Mouse (Mus musculus) lung, postnatal 25 days (tissue): ENCODE results near the gene Cma2.
A peak's percentile ranks its signal among the peaks of the same experiment; 100 is the strongest.
"Not testable (repeated sequence)": the region's sequence is repeated elsewhere in the genome, so short reads cannot be mapped to it uniquely, and the experiment has no call there.

Source experiments
- DNase-seq: peaks from one replicate; pipeline ENCODE4 v3.0.0; 2022; ENCODE audit warnings: low spot score

The Cma2 gene

DNA sequence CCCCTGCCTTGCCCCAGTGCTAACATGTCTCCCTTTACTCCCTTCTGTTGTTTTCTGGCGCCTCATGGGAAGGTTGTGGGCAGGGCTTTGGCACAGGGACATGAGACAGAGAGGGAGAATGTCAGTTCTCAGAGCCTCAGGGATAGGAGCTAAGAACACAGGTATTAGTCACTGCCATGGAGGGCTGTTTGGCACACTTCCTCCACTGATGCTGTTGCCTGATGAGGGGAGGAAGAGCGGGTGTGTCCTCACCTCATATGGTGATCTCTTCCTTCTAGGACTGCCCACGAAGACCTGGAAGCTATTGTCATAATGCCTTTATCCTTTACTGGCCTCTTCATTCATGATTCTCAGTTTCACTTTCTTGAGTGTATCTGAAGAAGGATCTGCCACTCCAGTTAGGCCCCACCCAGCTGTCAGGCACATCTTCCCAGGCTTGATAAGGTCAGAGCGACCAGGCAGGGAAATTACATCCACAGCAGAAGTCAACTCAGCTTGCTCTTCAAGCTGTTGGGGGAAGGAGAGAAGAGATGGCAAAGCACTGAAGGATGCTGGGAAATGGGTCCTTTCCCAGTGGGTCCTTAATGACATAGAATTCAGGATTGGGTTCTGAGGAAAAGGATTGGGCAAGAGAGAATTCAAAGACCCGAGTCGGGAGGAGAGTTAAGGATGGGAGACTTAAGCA, at the start of gene Cma2:
Gene Cma2 (plus strand): TSS at position 635 of the 685 bp plus-strand sequence.
- DNase-seq = no peak

DNA sequence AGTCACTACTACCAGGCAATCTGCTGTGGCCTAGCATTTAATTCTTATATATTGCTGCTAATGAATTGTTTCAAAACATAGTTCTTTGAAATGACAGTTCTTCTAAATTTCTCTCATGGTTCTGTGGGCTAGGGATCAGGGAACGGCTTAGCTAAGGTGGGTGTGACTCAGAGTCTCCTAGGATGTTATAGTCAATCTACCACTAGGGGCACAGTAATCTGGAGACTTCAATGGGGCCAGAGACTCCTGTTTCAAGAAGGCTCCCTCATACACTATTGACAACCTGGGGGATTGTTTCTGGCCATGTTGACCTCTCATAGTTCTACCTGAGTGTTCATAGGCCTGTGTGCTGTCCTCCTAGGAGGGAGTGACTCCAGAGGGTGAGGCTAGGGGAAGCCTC, 45.3 kb upstream of the Cma2 start:
- no peak for DNase-seq

DNA sequence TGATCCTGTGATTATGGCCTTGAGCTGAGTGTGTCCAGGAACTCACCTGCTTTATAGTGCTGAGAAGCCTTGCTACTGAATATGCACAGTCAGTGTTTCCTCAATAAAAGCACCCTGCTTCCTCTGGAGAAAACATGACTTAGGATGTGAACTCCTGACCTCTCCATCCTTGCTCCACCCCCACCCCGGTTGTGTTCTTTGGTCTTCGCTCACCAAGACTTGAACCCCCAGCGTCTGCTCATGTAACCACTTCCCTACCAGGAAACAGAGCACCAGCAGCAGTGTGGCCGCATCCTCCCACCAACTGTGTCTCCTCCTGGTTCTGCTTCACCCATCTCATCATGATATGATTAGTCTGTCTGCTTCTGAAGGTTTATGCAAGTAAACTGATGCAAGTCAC, 37.4 kb upstream of the Cma2 start:
- DNase-seq = no peak

DNA sequence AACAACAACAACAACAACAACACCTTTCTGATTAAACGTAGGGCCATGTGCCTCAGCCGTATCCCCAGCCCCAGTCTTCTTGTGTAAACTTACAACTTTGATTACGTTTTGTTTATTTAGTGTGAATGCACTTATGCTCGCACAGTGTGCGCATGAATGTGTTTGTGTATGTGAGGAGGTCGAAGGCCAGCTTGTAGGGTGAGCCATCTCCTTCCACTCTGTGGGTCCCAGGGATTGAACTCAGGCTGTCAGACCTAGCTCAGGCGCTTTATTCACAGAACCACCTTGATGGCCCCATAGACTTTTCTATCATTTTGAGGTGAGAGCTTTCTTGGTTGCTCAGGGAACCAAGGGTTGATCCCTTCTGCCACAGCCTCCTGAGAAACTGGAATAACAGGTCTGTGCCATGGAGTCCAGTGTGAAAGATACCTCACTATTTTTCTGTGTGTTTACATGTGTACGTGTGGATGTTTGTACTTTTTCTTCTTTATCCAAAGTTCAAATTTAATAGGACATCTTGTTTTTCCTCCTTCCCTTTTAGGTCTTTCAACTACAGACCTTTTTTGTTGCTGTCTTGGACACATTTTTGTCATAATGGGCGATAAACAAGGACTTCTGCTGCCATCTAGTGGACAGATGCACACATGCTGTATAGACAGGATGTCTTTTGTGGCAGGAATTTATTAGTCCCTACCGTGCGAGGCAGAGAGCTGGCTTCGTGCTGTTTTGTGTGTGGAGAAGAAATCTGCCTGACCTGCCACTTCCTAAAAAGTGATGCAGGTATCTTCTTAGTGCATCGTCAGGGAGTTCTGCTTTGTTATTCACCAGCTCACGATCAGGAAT, 32.3 kb upstream of the Cma2 start:
- DNase-seq = peak; percentile 83

DNA sequence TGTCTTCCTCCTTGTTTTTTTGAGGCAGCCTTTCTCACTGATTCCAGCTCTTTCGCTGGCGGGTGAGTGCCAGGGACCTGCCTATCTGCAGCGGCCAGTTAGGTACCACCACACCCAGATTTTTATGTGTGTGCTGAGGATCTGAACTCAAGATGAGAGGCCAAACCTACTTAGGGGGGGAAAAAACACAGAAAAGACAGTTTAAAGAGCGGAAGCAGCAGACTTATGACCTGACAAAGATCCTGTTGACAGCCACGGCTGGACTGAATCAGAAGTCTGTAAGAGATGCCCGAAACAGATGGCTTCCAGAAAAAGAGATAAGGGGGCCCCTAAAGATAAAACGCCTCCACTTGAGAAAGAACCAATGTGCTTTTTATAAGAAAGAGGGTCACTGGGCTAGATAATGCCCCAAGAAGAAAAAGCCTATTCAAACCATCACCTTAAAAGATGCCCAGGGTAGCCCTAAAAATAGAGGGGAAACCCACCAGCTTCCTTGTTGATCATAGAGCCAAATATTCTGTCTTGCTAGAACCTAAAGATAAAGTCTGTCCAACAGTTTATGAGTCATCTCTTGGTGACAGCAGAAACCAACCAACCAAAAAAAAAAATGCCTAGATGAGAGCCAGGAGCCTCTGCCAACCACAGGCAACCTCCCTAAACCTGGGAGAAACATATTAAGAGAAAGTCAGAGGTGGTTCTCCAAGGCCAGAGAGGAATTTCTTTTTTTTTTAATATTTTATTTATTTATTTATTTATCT, 28.1 kb upstream of the Cma2 start:
- DNase-seq = no peak

DNA sequence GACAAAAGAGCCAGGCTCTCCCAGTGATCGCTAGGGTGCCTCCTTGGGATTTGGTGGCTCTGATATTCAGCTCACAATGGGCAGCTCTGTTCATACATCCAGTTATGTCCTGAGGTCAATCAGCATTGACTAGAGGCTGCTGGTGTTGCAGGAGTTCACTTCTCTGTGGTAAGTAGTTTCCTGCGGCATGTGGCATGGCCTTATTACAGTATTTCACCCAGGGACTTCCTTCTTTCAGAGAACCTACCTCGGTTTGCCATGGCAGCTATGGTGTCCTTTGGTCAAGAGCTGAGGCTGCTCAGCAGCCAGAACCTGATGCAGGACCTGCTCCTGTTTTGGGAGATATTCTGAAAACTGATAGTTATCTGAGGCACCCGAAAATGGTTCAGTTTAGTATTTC, 23.9 kb upstream of the Cma2 start:
- DNase-seq = no peak

DNA sequence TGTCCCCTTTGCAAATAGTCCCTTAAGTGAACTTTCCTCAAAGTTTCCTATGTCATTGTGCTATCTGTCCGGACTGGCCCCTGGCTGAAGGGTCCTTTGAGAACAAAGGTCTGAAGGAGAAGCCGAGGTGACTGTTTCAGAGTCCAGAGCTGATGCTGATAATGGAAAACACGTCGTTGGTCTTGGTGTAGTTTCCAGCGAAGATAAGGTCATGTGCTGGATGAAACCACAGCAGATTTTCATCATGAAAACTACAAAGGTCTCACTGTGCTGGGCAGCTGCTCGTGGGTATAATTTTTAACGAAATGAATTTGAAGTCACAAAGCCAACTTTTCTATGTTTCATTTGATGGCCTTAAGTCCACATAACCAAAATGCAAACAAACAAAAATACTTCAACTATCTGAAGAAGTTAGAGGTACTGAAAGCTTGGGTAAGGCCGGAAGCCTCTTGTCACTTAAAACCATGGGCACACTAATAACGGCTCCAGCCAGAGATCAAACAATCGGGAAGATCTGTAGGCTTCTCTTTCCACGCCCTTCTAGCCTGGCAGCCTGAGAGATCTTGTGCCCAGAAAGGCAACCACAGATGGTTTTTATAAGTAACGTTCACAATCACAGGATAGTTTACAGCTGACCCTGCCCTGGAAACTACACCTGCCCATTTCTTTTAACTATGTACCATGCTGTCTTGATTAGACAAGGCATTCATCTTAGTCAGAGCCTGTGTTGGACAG, 21.4 kb upstream of the Cma2 start:
- DNase-seq = no peak

DNA sequence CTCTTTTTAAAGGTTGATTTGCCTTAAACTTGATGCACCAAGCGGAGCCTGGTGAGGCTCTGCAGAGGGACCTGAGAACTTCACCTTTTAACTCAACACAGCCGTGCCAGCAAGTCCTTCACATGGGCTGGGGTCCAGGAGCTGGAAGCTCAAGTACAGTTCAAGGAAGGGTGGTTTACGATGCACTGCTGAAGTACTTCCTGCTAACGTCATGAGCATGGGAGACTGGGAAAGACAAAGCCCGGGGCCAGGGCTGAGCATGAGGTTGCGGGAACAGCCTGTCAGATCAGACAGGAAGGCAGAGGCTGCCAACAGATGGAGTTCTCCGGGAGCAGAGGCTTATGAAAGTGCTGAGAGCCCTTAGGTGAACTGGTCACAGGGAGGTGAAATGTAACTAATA, 17.2 kb upstream of the Cma2 start:
- peak; percentile 91 for DNase-seq

DNA sequence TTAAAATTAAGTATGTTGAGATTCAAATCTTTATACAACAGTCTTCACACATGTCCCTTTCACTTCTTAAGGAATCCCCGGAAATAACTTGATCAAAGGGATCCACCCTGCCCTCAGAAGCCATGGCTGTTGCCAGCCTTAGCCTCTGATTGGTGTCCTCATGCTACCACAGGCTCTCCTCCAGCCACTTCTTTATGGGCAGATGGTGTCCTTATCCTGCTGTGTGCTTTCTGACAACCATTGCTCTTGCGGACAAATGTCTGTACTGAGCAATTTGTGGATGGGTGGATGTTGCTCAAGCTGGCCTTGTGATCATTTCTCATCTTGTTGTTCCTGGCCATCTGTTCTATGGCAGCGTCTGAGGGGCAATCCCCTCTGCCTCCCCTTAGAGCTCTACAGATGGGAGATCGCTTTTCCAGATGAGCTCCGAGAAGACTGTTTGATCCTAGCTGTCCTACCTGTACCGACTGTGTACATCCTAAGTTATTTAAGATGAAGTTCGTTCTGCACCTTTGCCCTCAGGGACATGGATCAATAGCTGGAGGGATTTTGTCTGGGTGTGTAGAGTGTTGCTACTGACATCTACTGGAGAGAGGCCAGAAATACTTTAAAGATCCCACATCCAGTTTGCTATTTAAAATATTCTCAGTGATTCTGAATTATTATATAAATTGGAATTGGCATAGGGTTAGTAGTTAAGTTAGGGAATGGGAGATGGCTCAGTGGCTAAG, 10.5 kb upstream of the Cma2 start:
- no peak for DNase-seq

DNA sequence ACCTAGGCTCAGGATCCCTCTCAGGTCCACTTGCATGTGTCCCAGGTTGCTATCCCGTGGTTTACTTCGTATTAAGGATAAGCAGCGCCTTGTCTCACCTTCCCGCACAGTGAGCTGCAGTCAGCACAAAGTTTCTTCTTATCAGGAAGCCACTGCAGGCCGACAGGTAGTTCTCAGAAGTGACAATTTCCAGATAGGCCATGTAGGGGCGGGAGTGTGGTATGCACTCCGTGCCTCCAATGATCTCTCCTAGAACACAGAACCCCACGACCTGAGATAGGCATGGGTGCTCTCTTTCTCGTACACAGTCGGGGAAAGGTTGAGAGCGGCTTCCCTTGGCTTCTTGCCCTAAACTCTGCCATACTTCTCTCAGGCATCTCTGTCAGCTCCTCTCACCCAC, 7.2 kb upstream of the Cma2 start:
- no peak for DNase-seq

DNA sequence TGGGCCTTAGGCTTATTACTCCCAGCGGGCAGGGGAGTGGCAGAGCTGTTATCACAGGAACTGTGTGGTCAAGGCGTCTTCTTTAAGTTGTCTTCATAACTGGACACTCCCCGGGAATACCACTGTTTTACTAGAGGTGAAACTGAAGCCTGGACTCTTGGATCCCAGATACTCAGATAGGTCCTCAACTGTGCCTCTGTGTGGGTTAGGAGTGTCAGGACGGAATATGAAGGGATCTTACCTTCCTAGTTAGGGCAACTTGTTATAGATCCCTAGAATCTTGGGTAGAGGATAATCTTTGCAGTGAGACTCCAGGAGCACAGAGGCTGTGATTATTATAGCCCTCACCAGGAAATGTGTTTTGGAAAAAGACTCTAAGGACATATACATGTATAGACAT, 6.2 kb upstream of the Cma2 start, which contains the start of gene Cma1:
Gene Cma1 (minus strand): TSS at position 101 of the 400 bp plus-strand sequence.
- DNase-seq = no peak

DNA sequence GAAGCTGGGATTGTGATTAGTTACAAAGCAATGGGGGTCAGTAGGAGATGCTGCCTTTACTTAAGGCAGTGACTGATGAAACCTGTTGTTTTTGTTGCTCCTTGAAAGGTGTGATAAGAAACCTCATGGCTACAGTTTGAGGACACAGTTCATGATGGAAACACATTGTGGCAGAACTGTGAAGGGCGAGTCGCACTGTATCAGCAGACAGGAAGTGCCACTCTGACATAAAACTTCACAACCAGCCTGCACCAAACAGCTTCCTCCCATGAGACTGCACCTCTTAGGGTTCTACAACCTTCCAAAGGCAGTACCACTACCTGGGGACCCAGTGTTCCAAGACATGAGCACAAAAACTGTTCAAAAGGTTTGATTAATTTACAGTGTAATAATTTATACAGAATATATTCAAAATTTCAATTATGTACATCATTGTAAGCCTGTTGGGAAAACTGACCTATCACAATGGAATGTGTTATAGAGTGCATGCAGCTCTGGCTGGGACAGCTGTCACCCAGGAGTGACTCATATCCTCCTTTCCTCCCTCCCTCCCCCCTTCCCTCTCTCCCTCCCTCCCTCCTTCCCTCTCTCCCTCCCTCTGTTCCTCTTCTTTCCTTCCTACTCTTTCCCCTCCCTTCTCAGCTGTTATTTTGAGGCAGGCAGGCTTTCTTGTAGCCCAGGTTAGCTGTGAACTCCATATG, 4.4 kb upstream of the Cma2 start:
- no peak for DNase-seq

DNA sequence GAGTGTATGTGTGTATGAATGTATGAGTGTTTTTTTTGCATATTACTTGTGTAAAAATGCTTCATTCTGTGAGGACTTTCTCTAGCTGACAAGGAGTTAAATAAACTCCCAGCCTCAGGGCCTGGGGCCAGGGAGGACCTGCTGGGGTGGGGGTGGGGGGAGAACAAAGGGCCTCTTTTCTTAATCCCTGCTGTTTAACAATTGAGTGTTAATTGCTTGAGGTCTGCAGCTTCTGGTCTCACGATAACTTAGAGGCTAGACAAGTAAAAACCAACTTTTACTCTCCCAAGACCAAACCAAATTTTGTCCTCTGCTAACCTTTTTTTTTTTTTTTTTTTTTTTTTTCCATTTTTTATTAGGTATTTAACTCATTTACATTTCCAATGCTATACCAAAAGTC, 12.5 kb downstream of the Cma2 start:
- no peak for DNase-seq

DNA sequence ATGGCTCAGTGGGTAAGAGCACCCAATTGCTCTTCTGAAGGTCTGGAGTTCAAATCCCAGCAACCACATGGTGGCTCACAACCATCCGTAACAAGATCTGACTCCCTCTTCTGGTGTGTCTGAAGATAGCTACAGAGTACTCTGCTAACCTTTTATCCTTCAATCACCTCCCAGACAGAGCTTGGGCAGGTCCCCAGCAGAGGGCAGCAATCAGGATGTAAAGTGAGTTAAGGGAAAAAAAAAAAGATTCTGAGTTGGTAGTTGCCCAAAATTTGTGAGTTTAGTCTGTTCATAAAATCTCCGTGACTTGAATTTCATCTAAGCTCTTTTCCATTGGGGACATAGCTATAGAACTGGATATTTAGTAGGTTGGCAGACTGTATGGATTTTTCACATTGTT, 13.1 kb downstream of the Cma2 start:
- not testable (repeated sequence) for DNase-seq

DNA sequence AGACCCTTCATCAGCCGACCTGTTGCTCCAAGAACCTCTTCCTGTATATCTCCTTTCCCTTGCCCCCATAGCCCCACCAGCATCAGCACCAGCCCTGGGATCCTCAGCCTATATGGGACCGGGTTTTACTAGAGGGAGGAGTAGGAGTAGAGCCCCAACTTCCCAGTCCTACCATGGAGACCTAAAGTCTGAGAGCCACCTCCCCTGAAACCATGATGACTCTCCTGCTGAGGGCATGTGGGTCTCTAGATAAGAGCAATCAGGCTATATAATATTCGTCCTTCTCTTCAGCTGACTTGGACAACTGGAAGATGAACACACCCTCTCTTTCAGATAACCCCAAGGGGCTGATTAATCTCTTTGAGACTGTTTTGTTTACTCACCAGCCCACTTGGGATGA, 36.7 kb downstream of the Cma2 start:
- DNase-seq = not testable (repeated sequence)

DNA sequence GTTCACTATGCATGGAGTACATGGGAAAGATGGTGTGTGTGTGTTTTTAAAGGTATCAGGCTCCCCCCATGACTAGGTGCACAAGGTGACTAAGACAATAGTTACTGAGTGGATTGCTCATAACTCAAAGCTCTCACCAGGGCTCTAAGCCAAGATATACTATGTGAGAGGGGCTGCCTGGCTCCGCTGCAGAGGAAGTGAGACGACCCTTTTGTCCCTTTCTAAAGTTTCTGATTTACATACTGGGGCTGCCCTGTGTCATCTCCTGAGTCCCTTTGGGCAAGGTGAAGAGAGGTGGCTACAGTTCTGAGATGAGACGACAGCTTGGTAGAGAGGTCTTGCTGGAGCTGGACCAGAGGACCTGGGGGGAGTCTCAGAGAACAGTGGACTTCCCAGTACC, 62.4 kb downstream of the Cma2 start:
- DNase-seq = no peak

DNA sequence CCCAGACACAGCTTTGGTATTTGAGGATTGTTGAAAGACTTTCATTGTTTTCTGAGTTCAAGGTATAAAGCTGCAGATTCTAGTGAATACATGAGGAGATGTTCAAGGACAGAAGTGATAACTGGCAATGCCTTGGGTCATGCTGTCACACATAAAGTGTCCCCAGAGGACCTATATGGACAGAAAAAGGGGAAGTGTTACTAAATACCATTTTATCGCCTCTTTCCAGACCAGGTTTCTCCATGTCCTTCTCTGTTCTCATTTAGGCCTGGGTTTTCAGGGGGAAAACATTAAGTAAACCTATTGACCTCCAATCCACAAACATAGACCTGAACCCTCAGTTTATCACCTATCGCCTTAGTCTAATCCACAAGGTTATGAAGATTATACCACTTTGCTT, 63.1 kb downstream of the Cma2 start:
- DNase-seq = no peak

DNA sequence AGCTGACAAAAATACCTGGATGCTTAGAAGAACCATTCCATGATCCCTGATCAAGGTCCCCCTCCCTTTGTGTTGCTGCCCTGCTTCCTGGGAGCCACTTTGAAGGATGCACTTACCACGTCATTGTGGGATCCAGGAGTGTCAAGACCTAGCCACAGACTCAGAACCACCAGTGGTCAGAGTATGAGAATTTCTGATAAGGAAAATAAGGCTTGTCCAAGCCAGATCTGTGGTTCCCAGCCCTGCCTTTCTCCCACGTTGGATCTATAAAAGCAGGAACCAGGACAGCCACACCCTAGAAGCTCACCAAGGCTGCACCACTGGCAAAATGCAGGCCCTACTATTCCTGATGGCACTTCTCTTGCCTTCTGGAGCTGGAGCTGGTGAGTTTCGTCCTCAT, 66.9 kb downstream of the Cma2 start, which contains the start of gene Mcpt1:
Gene Mcpt1 (plus strand): TSS at position 301 of the 400 bp plus-strand sequence.
- DNase-seq = not testable (repeated sequence)

DNA sequence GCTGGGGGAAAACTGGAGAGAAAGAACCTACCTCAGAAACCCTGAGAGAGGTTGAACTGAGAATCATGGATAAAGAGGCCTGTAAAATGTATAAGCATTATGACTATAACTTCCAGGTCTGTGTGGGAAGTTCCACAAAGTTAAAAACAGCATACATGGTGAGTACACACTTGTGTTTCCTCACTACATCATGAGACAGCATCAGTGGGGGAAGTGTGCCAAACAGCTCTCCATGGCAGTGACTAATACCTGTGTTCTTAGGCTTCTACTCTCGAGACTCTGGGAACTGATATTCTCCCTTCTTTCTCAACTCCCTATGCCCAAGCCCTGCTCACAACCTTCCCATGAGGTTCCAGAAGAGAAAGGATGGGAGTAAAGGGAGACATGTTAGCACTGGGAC, 68.7 kb downstream of the Cma2 start:
- DNase-seq = no peak

DNA sequence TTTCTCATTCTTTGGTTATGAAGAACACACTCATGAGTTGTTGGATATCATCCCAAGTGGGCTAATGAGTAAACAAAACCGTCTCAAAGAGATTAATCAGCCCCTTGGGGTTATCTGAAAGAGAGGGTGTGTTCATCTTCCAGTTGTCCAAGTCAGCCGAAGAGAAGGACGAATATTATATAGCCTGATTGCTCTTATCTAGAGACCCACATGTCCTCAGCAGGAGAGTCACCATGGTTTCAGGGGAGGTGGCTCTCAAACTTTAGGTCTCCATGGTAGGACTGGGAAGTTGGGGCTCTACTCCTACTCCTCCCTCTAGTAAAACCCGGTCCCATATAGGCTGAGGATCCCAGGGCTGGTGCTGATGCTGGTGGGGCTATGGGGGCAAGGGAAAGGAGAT, 70.5 kb downstream of the Cma2 start:
- not testable (repeated sequence) for DNase-seq
